Mouse (Mus musculus): ENCODE measurements around the gene Tmem236. TPM values are rescaled to one million over a fixed set of nuclear protein-coding genes. Genes with fewer than 3 reads are reported as not detected.

The Tmem236 gene
- polyA plus RNA-seq, 1 experiment from 2014 or later = 0.18 TPM

DNA sequence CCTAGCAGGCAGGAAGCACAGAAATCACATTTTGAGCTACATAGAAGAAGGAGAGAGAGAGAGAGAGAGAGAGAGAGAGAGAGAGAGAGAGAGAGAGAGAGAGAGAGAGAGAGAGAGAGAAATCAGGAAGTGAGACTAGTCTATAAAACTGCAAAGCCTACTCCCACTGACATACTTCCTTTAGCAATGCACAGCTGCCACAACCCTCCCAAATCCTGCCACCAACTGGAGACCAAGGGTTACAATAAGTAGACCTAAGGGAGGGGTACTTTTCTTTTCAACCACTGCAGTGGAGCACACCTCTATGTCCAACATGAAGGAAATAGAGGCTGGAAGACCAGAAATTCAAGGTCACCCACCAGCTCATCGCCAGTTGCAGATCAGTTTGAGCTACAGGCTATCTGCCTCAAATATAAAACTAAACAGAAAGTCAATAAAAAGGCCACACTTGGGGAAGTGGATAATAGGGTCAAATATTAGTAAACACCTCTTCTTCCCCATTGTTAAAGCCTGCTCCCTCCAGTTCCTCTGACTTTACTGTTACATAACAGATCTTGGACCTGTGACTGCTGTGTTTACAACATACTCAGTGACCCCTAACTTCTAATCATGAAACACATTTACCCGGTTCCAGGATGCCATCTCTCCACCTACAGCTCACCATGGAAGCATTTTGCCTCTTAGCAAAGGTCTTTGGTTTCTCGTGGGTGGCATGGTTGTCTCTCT, 75.7 kb downstream of the Tmem236 start:
- Histone ChIP-seq H3K27me3 (ENCODE audit: control insufficient read depth, insufficient read depth, low read depth, low read length) (no peaks in the 10 kb centered on the region), H3K4me3 (ENCODE audit: low read depth, low read length) (no peak overlapping the region), H3K4me1 (ENCODE audit: control insufficient read depth, low read depth, low read length) (no peaks in the 10 kb centered on the region), H3K9me3 (replicated peaks; ENCODE audit: control insufficient read depth, low read length) (no peaks in the 10 kb centered on the region), H3K4me2 (ENCODE audit: low read depth, low read length) (no peak overlapping the region), H3K9ac (ENCODE audit: low read depth, low read length) (no peak overlapping the region), H3K27ac (ENCODE audit: low read length) (no peak overlapping the region), H3K36me3 (ENCODE audit: control insufficient read depth, insufficient read depth) (no peaks in the 10 kb centered on the region)
- 39% methylated on average over 3 of the region's 3 CpGs for WGBS (ENCODE audit: insufficient replicate concordance)
- ATAC-seq (ENCODE audit: low read depth) = no peak

DNA sequence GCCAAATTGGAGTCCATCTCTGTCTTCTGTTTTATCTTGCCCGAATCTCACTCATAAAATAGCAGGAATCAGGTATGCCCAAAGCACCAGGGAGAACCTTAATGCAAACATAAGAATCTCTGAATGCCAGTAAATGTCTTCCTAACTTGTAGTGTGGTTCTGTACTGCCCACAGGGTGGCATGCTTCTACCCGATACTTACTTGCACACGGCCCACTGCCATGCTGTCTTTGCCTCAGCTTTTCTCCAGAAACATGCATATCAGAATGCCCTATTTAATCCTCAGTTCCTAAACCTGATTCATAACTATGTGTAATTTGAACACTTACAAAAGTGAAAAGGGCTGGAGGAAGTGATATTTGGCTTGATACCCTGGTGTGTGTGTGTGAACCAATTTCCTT, 77.6 kb downstream of the Tmem236 start:
- no peaks in the 10 kb centered on the region for H3K9me3 ChIP-seq (replicated peaks; ENCODE audit: control insufficient read depth, low read length)
- no peak overlapping the region for H3K9ac ChIP-seq (ENCODE audit: low read depth, low read length)
- no peaks in the 10 kb centered on the region for H3K27me3 ChIP-seq (ENCODE audit: control insufficient read depth, insufficient read depth, low read depth, low read length)
- H3K4me3 ChIP-seq (ENCODE audit: low read depth, low read length) = no peak overlapping the region
- H3K4me1 ChIP-seq (ENCODE audit: control insufficient read depth, low read depth, low read length) = no peaks in the 10 kb centered on the region
- H3K27ac ChIP-seq (ENCODE audit: low read length) = no peak overlapping the region
- WGBS (ENCODE audit: insufficient replicate concordance) = 54% methylated on average over 3 of the region's 3 CpGs
- H3K4me2 ChIP-seq (ENCODE audit: low read depth, low read length) = no peak overlapping the region
- no peak for ATAC-seq (ENCODE audit: low read depth)
- no peaks in the 10 kb centered on the region for H3K36me3 ChIP-seq (ENCODE audit: control insufficient read depth, insufficient read depth)

DNA sequence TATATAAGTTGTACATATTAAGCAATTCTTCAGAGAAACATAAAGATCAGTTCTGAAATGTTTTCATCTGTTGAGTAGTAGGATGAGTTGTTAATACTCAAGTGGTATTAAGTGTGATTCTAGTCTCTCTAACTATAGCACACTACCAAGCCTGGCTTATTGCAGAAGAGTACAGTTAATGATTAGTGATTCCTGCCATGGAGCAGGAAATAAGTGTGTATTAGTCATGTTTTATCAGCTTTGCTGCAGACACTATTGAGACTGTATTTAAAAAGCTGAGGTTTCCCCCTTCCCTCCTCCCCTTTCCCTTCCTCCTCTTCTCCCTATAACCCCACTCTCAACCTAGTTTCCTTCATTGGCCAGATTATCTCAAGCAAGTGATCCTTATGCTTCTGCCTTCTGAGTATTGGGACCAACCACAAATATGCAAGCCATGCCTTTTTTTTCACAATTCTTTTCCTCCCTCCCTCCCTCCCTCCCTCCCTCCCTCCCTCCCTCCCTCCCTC, 84.1 kb downstream of the Tmem236 start:
- no peaks in the 10 kb centered on the region for H3K36me3 ChIP-seq (ENCODE audit: control insufficient read depth, insufficient read depth)
- H3K4me1 ChIP-seq (ENCODE audit: control insufficient read depth, low read depth, low read length) = no peaks in the 10 kb centered on the region
- no peak overlapping the region for H3K4me3 ChIP-seq (ENCODE audit: low read depth, low read length)
- ATAC-seq (ENCODE audit: low read depth) = no peak
- H3K9me3 ChIP-seq (replicated peaks; ENCODE audit: control insufficient read depth, low read length) = no peaks in the 10 kb centered on the region
- H3K27me3 ChIP-seq (ENCODE audit: control insufficient read depth, insufficient read depth, low read depth, low read length) = no peaks in the 10 kb centered on the region
- no peak overlapping the region for H3K4me2 ChIP-seq (ENCODE audit: low read depth, low read length)
- H3K27ac ChIP-seq (ENCODE audit: low read length) = no peak overlapping the region
- no peak overlapping the region for H3K9ac ChIP-seq (ENCODE audit: low read depth, low read length)

DNA sequence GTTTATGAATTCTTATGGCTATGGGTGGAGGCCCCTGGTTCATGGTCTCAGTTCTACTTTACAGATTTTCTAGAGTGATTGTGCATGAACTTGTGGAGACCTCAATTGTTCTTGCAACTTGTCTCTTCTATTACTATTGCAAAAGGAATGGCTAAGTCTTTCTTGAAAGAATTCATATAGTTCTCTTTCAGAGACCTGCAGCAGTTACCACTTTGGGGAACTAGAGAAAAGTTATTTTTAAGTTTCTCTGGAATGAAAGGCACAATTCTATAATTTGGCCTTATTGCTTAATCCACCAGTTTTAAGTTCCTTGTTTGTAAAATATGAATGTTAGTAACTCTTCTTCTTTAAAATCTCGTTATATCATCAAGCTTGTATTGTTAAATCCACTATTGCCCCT, 87.8 kb downstream of the Tmem236 start:
- no peaks in the 10 kb centered on the region for H3K9me3 ChIP-seq (replicated peaks; ENCODE audit: control insufficient read depth, low read length)
- H3K9ac ChIP-seq (ENCODE audit: low read depth, low read length) = no peak overlapping the region
- no peaks in the 10 kb centered on the region for H3K27me3 ChIP-seq (ENCODE audit: control insufficient read depth, insufficient read depth, low read depth, low read length)
- H3K4me1 ChIP-seq (ENCODE audit: control insufficient read depth, low read depth, low read length) = no peaks in the 10 kb centered on the region
- 40% methylated on average over 1 of the region's 1 CpGs for WGBS (ENCODE audit: insufficient replicate concordance)
- no peak overlapping the region for H3K4me2 ChIP-seq (ENCODE audit: low read depth, low read length)
- ATAC-seq (ENCODE audit: low read depth) = no peak
- H3K4me3 ChIP-seq (ENCODE audit: low read depth, low read length) = no peak overlapping the region
- no peak overlapping the region for H3K27ac ChIP-seq (ENCODE audit: low read length)
- H3K36me3 ChIP-seq (ENCODE audit: control insufficient read depth, insufficient read depth) = no peaks in the 10 kb centered on the region

DNA sequence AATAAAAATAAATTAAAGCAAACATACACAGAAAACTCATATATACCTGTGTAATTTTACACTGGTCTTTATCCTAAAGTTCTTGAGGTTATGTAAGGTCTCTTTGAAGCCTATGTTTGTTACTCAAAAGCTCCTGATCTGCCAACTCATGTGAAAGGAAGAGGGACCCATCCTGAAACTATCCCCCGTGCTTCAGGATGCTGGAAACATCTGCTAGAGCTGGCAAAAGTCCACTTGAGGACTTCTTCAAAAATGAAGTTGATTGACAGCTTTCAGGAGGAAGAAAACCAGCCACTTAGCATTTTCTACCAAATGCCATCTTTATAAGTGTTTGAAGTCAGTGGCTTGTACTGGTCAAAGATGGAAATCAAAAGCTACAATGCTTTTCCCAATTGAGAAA, 94.8 kb downstream of the Tmem236 start:
- H3K27ac ChIP-seq (ENCODE audit: low read length) = no peak overlapping the region
- H3K27me3 ChIP-seq (ENCODE audit: control insufficient read depth, insufficient read depth, low read depth, low read length) = no peaks in the 10 kb centered on the region
- no peak overlapping the region for H3K4me2 ChIP-seq (ENCODE audit: low read depth, low read length)
- no peak overlapping the region for H3K4me3 ChIP-seq (ENCODE audit: low read depth, low read length)
- no peak for ATAC-seq (ENCODE audit: low read depth)
- H3K9ac ChIP-seq (ENCODE audit: low read depth, low read length) = no peak overlapping the region
- H3K36me3 ChIP-seq (ENCODE audit: control insufficient read depth, insufficient read depth) = no peaks in the 10 kb centered on the region
- no peaks in the 10 kb centered on the region for H3K9me3 ChIP-seq (replicated peaks; ENCODE audit: control insufficient read depth, low read length)
- H3K4me1 ChIP-seq (ENCODE audit: control insufficient read depth, low read depth, low read length) = no peaks in the 10 kb centered on the region
- WGBS (ENCODE audit: insufficient replicate concordance) = 26% methylated on average over 1 of the region's 1 CpGs

MicroRNAs encoded within 50 kb of the gene (microRNA counts, 519-probe panel; counts per million panel counts)
- microRNA mmu-miR-511 = 1,714 counts per million, percentile 18 among the panel's probes with 10 or more counts

Small RNAs within 50 kb of the gene (microRNA-seq; reads per million reads assigned to microRNA genes)
- 23.1 reads per million, percentile 39 among the genes with 10 or more reads in this experiment for gene Mir511

Other genes with a start within 250 kb of the Tmem236 start
- 46.3 and 47.6 TPM in 2 replicates for gene Hacd1, start 118.4 kb upstream of the Tmem236 start, polyA plus RNA-seq (2015; fragmentation: Nextera tagmentation; extraction: Ambion mirVana)
- gene Stam, start 100.4 kb upstream of the Tmem236 start, polyA plus RNA-seq (2015; fragmentation: Nextera tagmentation; extraction: Ambion mirVana) = 27.3 and 31.9 TPM in 2 replicates
- gene Mrc1, start 54.9 kb downstream of the Tmem236 start, polyA plus RNA-seq (2015; fragmentation: Nextera tagmentation; extraction: Ambion mirVana) = 10.1 and 10.6 TPM in 2 replicates
- gene Slc39a12, start 213.8 kb downstream of the Tmem236 start, polyA plus RNA-seq (2015; fragmentation: Nextera tagmentation; extraction: Ambion mirVana) = 0.05 TPM in 1 of 2 replicates, not detected in the other

Measured in liver, embryonic 16.5 days (tissue).